Mouse (Mus musculus): ENCODE results near the gene Syne1. TPM values are rescaled to one million over a fixed set of nuclear protein-coding genes. Genes with fewer than 3 reads are reported as not detected.
A peak's percentile ranks its signal among the peaks of the same experiment; 100 is the strongest.

Gene Syne1
- total RNA-seq, 4 experiments from 2014 or later = 289 to 355 (median 322) TPM

DNA sequence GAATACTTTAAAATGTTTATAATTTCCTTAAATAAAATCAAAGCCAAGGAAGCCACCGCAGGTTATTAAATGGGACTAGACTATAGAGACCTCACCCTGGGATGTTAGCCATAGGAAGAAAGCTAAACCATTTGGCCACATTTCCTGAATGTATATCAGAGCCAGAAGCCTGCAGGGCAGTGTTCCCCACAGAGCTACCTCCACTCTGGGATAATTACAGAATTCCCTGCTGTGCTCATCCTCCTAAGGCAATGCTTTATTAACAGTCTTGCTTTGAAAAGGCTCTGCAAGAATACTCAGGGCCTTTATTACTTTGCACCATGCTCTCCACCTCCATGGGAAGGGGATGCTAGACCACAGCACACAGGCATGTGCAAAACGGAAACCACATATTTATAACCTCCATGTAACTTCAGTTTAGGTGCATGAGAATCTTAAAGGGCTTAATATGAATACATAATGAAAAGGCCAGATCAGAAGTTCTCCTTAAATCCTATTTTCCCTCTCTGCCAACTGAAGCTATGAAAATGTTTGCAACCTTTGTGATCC lies 111.4 kb downstream of the Syne1 start:
- no peak for DNase-seq (ENCODE audit: low spot score in 2 of 2)

DNA sequence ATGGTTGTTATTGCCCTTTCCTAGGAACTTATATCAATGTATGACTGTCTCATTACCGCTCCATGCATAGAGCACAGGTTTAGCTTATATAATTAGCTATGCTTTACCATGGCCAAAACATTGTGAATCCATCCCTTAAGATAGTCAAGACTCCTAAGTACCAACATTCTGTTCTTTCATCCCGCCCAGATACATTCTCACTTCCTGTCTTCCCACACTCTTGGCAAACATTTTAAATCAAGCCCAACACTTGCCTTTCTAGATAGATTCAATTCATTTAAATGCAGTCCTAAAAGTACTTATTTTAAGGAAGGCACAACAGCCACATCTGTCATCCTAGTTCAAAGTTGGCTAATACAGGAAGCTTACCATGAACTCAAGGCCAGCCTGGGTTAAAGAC lies 113.5 kb downstream of the Syne1 start:
- no peak for DNase-seq (ENCODE audit: low spot score in 2 of 2)

DNA sequence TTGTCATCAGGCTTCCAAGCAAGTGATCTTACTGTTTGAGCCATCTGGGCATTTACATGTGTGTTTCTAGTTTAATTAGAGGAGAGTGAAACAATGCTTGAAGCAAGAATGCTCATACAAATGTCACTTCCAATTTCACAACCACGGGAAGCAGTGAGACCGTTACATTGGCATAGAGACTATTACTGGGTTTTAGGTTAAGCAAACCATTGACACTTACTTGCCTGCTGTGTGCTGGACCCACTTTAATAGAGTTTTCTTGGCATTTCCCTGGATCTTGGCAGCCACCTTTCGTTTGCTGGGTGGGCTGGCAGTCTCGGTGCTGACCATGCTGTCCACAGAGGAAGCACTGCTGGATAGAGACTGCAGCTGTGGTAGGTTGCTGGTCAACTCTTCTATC lies 127.3 kb downstream of the Syne1 start:
- no peak for DNase-seq (ENCODE audit: low spot score in 2 of 2)

DNA sequence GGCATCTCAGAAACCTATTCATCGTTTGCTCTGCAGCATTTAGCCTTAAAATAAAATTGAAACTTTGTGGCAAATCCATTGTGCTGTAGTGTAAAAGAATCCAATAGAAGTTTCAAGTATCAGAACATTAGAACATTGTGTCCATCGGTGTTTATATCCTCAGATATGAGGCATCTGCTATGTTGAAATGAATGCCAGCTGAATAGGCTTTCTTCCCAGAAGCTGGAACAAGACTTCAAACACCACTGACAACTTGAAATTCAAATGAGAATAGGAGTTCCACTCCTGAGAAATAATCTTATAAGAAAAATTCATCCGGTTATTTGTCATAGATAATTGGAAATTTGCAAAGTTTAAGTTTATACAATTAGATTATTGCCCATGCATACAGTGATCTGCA lies 135.6 kb downstream of the Syne1 start:
- DNase-seq (ENCODE audit: low spot score in 2 of 2) = no peak

DNA sequence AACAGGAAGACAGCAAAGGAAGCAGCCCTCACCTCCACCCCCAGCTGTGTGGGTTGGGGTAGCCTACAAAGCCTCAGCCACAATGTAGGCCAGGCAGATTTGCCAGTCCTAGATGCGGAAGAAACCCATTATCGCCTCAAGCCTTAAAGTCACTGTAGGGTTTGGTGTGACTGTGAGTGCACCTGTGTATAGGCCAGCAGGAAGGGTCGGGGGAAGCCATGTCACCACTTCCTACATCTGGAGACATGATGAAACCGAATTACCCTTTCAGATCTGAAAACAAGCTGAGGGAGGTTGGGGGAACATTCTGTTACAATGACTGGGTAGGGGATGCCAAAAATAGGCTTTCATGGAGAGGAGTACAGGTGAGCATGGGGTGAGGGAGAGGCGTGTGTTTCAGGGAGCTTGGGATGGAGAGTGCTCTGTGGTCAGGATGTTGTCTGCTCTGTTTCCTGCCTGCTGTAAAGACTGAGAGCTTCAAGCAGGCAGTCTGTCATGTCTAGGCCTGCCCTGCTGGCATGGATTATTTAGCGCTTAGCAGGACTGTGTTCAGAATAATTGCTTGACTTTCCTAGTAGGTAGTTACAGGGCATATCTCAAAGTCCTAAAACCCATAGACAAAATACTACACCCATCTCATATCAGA lies 167.0 kb downstream of the Syne1 start:
- no peak for DNase-seq (ENCODE audit: low spot score in 2 of 2)

DNA sequence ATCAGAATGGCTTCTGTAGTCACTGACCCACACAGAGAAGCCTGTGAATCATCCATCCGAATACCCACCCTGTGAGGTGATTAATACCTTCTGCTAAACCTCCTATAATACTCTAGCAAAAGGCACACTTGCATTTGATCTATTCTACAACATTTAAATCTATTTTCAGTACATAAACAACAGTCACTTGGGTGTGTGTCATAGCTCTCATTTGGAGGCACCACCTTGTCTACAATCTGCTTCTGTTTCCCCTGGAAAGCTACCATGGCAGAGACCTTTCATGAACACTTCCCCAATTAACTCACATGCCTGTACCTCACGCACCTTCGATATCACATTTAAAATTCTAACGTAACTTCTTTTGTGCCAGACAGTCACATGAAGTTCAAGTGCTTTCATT lies 169.7 kb downstream of the Syne1 start:
- DNase-seq (ENCODE audit: low spot score in 2 of 2) = no peak

DNA sequence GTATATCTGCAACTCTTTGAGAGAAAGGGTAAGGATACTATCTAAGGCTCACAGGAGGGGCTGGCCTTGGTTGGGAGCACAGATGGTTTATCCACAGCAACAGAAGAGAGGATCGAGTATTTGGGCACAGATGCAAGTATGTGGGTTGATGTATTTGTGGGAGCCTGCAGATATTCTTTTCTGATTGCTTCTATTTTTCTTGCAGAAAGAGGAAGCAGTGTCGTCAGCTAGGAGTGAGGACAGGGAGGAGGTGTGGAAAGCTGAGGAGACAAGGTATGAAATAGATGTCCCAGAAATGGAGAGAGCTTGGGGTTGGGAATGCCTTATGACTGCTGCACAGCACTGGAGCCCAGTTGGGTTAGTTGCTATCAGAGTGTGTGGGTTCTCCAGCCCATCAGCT lies 172.3 kb downstream of the Syne1 start:
- DNase-seq (ENCODE audit: low spot score in 2 of 2) = peak in 1 of 2 experiments; percentile 85

DNA sequence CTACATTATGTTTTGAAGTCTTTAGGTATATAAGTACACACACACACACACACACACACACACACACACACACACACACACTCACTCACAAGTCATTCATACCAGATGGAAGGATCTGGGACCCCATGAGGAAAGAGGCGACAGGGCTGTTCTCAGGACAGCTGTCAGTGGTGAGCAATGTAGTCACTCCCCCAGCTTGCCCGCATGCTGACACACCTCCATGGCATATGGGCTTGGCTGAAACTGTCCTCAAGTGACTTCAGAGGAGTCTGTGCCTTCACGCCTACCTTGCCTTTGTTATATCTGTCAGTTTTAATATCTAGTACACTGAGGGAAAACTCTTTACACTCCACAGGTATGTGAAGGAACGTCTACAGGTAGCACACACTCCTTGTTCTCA lies 181.7 kb downstream of the Syne1 start:
- DNase-seq (ENCODE audit: low spot score in 2 of 2) = peak in 1 of 2 experiments; percentile 54

DNA sequence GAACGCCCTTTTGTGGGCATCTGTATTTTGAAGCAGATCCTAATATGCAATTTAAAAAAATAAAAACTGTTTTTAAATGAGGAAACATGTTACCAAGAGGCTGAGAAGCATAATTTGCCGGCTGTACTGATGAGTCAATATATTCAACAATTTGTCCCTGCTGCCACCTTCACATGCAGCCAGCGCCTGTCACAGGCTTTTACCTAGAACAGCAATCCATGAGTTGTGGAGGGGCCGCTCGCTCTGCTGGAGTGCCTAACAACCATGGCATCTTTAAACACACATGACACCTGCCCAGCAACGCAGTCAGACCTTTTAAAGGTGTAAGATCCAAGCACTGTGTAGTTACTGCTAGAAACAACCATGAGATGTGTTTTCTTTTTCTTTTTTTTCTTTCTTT lies 183.0 kb downstream of the Syne1 start:
- peak; percentile 27 to 50 for DNase-seq (ENCODE audit: low spot score in 2 of 2)

DNA sequence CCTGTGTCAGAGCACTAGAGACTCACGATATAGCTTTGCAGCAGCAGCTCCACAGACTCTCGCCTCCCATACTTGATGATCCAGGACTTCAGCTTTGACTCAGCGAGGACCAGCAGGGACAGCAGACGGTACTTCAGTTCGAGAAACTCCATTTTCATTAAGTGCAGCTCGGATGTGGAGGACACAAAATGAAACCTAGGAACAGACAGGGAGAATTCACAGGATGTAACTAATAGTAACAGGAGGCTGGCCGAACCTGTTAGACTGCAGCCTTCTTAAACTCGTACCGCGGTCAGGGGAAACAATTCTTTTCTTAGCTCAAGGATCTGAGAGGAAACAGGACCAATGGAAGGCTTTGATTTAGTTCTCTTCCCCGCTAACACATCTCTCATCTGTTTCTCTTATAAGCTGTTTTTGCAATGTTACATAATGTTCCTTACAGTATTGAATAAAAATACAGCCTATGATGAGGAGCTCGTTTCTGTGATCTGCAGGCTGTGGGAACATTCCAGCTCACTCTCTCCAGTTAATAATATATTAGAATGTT lies 183.7 kb downstream of the Syne1 start:
- DNase-seq (ENCODE audit: low spot score in 2 of 2) = peak; percentile 32 to 42

DNA sequence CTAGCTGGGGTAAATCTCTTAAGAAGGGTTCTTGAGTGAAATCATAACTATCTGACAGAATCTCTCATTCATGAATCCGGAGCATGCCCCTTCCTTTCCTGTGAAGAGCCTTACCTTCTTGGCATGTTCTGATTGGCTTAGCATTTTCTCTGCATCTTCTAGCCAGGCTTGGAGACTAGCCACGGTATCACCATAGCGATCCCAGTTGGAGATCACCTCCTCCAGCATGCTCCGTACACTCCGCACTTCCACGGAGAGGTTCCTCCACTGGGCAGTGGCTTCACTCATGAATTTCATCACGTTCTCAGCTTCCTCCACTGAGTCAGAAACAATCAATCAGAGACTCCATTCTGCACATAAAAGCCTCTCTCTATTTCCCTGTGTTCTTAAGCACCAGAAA lies 190.7 kb downstream of the Syne1 start:
- no peak for DNase-seq (ENCODE audit: low spot score in 2 of 2)

DNA sequence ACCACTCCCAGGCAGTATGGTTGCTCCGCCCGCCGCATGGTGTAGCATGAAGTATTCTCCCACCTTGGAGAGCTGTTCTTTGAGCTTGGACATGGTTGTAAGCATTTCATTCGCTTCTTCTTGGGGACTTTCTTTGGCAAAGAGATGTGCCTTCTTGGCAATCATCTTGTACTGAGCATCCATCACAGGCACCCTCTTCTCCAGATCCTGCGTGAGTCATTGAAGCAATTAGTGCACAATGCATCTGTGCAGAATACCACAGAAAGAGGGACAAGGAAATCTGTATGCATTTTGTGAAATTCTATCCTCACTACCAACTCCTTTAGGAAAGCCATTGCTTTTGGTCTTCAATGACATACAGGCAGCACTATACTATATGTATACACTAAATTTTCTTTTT lies 194.7 kb downstream of the Syne1 start:
- no peak for DNase-seq (ENCODE audit: low spot score in 2 of 2)

DNA sequence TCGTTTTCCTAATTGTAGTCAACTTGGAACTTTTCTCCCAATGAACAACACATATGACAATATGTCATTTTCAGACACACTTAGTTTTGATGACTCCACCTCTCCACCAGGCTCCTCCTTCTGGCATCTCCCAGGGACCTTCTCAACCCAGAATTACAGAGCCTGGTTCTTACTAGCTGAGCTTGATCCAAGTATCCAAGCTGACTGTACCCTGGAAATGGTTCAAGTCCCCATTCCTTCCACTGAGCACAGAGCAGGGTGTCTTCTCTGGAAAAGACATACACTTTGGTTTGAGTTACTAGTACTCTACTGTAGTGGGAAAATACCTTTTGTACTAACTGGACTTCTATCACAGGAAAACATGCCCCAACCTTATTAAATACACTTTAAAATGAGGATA lies 197.9 kb downstream of the Syne1 start:
- DNase-seq (ENCODE audit: low spot score in 2 of 2) = no peak

DNA sequence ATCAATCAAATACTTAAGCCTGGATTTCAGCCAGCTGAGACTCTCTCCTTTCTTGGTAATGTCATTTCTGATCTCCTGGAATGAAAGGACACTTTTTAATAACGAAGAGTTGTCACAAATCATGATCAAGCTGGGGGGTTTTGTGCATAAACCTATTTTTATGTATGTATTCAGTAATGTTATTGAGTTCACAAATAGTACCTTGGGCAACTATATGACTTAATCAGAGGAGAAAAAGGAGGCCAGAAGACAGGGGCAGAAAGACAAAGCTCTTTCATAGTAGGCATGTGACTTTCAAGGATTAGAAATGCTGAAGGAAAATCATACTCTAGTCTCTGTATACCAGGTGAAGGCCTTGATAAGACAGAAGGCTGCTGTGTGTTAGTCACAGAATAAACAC lies 204.4 kb downstream of the Syne1 start:
- DNase-seq (ENCODE audit: low spot score in 2 of 2) = no peak

DNA sequence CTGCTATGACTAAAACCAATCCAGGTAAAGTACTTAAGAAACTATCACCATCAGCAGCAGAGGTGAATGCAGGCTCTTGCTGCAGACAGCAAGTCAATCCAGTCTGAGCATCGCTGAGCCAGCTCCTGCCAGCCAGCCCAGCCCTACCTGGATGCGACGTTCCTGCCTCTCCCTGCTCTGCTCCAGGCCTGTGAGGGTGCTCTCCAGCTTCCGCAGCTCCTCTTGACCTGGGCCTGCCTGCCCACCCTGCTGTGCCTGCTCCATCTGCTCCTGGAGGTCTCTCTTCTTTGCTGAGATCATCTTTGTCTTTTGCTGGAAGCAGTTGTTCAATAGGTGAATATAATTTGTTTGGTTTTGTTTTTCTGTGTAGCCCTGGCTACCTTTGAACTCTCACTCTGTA lies 208.1 kb downstream of the Syne1 start:
- no peak for DNase-seq (ENCODE audit: low spot score in 2 of 2)

DNA sequence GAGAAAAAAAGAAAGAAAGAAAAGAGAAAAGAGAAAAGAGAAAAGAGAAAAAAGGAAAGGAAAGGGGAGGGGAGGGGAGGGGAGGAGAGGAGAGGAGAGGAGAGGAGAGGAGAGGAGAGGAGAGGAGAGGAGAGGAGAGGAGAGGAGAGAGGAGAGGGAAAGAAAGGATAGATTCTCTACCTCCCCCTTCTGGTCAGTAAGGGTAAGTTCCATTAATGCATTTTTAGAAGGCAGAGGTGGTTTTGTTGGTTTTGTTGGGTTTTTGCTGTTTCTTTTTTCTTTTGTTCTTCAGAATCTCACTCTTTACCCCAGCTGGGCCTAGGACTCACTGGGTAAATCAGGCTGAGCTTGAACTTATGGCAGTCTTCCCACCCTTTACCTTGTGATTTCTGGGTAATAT lies 214.9 kb downstream of the Syne1 start:
- no peak for DNase-seq (ENCODE audit: low spot score in 2 of 2)

DNA sequence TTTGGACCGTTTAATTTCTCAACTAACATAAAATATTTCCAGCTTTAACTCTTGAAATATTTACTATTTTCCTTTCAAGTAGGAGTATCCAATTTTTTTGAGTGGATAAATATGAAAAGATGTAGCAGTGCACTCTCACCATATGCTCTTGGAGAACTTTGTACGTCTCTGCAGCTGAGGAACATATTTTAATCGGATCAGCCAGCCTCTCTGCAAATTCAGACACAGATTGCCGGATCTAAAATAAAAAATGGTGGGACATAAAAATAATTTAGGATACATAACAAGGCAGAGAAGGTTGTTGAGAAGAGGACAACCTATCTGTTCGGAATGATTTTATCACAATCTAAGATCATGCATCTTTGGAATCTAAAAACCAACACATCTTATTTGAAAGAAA lies 218.5 kb downstream of the Syne1 start:
- no peak for DNase-seq (ENCODE audit: low spot score in 2 of 2)

DNA sequence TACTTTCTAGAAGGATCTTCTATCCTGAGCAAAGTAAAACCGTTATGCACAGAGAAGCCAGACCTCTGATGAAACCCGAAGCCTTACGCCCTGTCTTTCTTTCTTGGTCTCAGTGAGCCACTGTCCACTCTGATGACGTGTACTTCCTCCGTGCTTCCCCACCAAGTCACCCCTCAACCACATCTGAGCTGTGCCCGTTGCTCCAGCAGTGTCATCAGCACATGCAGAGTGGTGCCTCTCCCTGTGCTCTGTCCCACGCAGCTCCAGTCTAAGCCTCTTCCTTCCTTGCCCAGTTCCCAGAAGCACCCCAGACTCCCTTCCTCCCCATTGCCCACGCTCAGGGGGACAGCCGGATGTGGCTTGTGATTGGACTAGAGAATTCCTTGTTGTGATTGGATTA lies 224.6 kb downstream of the Syne1 start:
- DNase-seq (ENCODE audit: low spot score in 2 of 2) = no peak

DNA sequence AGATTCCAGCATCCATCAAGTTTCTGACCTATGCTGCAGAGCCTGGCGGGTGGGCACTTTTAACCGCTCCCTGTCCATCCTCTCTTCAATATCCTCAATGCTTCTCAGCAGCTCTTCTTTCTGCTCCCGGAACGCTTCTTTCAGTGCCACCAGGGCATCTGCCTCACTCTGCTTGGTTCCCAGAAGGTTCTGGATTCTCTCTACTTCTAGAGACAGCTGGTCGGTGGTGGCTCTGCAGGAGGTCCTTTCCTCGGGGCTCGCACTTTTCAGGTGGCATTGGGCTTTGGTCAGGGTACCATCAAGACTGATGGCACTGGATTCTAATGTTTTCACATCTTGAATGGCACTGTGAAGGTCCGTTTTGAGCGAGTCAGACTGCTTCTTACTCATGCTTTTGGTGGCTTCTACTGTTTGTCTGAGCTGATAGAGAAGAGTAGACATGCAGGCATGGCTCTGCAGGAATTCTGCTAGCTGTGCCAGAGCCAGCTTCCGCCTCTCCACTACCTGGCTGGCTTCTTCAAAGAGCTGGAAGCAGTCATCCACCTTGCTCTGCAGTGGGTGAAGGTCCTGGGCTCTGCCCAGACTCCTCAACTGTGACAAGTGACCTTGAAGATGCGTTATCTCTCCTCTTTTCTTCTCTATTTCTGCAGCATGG lies 227.4 kb downstream of the Syne1 start:
- no peak for DNase-seq (ENCODE audit: low spot score in 2 of 2)

DNA sequence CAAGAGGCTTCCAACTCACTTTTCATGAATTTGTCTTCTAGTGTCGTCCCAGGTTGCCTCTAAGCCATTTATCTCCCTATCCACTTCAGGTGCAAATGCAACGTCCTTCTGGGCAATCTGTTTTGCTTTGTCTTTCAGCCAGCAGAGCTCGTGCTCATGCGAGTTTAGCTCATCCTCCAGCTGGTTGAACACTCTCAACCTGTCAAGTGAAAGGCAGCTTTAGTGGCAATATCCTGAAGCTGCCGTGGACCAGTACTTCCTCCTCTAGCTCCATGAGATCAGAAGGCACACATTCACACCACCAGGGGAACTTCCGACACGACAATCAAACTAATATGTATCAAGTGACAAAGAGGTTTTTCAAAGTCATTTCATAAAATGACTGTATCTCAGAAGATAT lies 228.7 kb downstream of the Syne1 start:
- no peak for DNase-seq (ENCODE audit: low spot score in 2 of 2)

DNA sequence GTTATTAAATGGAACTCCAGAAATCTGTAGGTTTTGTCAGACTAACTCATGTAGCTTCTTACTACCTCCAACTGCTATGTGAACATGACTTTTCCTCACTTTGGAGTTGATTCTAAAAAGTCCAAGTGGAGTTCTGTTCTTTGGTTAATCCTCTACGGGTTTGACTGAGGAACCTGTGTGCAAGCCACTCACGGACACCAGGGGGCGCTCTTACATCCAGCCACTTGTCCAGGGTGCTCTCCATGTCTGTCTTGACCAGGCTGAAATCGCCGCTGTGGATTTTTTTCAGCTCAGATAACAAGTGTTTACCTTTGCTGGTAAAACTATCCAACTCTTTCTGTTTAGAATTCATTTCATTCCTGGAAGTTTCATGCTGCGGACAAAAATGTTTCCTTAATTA lies 233.7 kb downstream of the Syne1 start:
- peak; percentile 50 to 64 for DNase-seq (ENCODE audit: low spot score in 2 of 2)

DNA sequence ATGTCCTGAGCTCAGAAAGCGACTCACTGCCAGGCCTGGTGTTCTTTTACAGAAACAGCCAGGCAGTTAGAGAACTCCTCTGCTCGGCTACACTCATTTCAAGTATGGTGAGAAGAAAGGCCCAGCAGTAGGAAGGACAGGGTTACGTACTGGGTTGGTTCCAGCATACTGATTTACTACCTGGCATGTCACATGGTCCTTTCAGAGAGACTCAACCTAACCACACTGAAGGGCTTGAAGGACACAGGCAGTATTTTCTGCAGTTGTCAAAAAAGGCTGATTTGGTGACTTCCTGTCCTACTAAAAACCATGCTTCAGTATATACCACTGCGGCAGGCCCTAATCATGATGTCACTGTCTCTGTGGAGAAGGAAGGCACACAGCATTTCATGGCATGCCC lies 238.8 kb downstream of the Syne1 start:
- DNase-seq (ENCODE audit: low spot score in 2 of 2) = no peak
